Mouse (Mus musculus): ENCODE results near the gene Flvcr1. TPM values are rescaled to one million over a fixed set of nuclear protein-coding genes. Genes with fewer than 3 reads are reported as not detected.

Flvcr1 gene
- polyA plus RNA-seq, 1 experiment from 2014 or later = 11.5 TPM

DNA sequence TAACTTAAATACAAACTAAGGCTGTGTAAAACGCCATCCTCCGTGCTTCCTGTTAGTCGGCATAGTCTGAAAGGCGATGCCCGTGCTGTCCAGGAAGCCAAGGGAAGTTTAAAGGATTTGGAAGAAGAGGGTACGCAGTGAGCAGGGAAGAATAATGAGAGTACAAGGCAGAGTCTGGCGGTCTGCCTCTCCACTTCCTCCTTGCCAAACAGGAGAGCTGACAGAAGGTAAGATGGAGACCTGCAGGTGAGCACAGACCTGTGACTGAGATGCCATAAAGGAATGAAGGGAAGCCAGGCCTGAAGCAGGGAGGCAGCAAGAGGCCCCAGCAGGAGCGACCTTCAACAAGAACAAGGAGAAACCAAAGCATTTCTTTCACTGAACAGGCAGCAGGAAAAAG lies 51.8 kb downstream of the Flvcr1 start:
- Histone ChIP-seq H3K9me3 (no peaks in the 10 kb centered on the region), H3K9ac (0 out of 2 replicates have a peak overlapping the region, but pooled peaks have one; percentile 21), H3K27ac (no peak overlapping the region), H3K4me2 (no peak overlapping the region), H3K36me3 (replicated peaks) (peaks cover 61% of the 10 kb centered on the region), H3K4me1 (peaks cover 32% of the 10 kb centered on the region), H3K27me3 (no peaks in the 10 kb centered on the region), H3K4me3 (replicated peaks) (no peak overlapping the region)
- no peak for ATAC-seq (ENCODE audit: low FRiP score)
- 98% methylated on average over 8 of the region's 8 CpGs for WGBS

DNA sequence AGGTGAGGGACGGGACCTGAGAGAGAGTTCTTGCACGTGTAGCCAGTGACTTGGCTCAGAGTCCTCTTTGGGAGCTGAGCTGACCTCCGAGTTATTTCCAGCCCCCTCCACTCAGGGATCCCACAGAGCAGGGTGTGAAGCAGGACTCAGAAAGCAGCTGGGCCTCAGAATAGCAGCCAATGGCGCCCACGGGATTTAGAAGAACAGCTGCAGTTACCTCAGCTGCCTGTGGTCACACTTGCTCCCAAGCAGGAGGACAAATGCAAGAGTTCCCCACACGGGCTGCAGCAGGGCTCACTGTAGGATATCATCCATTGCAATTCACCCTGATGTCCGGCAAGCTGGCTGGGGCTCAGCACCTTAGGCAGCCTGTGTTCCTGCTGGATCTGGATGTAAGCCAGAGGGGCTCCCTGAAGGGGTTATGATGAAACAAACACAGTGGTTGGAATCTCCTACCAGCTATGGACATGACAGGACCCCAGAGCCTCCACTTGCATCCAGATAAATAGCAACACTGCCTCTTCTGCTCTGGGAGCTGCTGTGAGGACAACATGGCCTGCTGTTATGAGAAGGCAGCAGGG lies 53.3 kb downstream of the Flvcr1 start:
- H3K4me1 ChIP-seq = peaks cover 27% of the 10 kb centered on the region
- no peaks in the 10 kb centered on the region for H3K9me3 ChIP-seq
- no peak overlapping the region for H3K4me3 ChIP-seq (replicated peaks)
- H3K4me2 ChIP-seq = no peak overlapping the region
- no peak overlapping the region for H3K9ac ChIP-seq
- H3K27ac ChIP-seq = no peak overlapping the region
- ATAC-seq (ENCODE audit: low FRiP score) = no peak
- no peaks in the 10 kb centered on the region for H3K27me3 ChIP-seq
- peaks cover 69% of the 10 kb centered on the region for H3K36me3 ChIP-seq (replicated peaks)
- WGBS = 78% methylated on average over 7 of the region's 7 CpGs

DNA sequence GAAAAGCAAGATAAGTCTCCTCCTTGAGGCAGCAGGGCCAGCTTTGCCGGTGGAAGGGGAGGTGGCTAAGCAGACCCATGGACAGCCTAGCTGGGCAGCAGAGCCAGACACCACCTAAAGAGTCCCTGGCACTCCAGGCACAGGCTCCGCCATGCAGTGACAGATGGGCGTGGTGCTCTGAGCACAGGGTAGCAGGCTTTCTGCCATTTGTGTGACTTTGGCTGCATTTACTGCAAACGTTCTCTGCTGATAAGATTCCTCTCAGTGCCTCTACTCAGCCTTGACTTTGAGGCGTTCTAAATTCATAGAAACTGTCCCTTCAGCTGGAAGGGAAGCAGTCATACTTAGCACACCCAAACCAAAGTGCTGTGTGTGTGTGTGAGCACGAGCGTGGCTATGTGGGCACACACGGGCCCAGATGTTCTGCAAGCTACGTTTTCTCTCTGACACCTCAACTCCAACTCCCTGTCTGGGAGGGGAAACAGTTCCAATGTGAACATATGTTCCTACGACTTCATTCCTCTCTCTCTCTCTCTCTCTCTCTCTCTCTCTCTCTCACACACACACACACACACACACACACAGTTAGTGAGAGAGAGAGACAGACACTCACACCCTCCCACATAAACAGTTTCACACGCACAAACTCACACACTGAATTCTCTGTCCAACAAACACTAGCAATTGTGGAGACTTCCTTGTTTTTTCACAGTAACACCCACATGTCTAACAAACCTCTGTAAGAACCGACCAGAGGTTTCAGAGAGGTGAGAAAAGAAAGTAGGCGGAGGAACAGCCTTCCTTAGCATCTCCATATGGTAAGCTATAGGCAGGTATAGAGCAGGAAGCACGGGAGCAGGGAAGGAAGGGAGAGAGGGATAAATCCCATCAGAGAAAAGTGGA lies 54.0 kb downstream of the Flvcr1 start:
- H3K27ac ChIP-seq = no peak overlapping the region
- peaks cover 74% of the 10 kb centered on the region for H3K36me3 ChIP-seq (replicated peaks)
- no peak for ATAC-seq (ENCODE audit: low FRiP score)
- H3K4me2 ChIP-seq = no peak overlapping the region
- peaks cover 19% of the 10 kb centered on the region for H3K4me1 ChIP-seq
- H3K9me3 ChIP-seq = no peaks in the 10 kb centered on the region
- H3K4me3 ChIP-seq (replicated peaks) = no peak overlapping the region
- WGBS = 85% methylated on average over 14 of the region's 14 CpGs
- no peak overlapping the region for H3K9ac ChIP-seq
- no peaks in the 10 kb centered on the region for H3K27me3 ChIP-seq

DNA sequence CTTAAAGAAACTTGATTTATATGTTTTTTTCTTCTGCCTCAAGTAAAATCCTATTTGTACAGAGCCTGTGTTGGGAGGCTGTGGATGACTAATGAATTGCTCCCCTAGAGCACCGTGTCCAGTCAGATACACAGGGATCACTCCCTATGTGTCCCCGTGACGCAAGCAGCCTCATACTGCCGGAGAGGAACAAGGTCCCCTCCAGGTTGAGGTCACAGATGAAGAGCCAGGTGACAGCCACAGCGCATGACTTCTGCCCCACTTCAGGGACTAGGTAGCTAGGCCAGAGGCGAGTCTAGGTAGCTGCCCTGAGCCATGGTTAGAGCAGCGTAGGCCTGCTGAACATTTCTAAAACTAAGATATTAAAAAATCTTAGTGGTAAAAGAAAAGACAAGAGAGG lies 57.9 kb downstream of the Flvcr1 start:
- 92% methylated on average over 7 of the region's 7 CpGs for WGBS
- Histone ChIP-seq H3K4me2 (no peak overlapping the region), H3K9me3 (no peaks in the 10 kb centered on the region), H3K4me3 (replicated peaks) (no peak overlapping the region), H3K9ac (no peak overlapping the region), H3K4me1 (no peaks in the 10 kb centered on the region), H3K27ac (no peak overlapping the region), H3K27me3 (no peaks in the 10 kb centered on the region), H3K36me3 (replicated peaks) (peaks cover 85% of the 10 kb centered on the region)
- no peak for ATAC-seq (ENCODE audit: low FRiP score)

DNA sequence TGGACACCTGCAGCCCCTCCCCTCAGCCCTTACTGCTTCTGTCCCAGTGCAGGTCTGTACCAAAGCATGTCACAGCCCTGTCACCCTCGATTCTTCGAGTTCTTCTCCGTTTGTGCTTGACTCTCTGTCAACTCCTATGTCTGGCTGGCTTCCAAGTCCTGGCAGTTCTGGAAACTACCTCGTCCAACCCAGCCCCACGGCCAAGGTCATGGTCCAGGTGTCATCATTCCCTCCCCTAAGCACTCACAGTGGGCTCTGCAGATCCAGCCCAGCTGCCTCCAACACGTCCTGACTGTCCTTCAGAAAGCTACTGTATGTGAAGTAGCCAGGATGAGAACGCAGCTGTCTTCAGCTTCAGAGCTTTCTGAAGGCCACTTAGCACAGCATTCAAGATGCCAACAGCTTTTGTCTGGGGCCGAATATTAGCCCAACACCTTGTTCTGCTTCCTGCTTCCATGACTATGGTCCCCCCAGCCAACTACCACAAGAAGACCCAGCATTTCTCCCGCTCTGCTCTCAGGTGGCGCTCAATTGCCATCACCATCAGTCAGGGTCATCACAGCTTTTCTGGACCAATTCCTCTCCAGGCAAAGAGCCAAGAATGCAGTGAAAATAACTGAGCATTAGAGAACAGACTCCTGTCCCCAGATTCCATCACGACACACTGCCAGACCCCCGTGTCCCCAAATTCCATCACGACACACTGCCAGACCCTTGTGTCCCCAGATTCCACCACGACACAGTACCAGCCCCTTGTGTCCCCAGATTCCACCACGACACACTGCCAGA lies 60.8 kb downstream of the Flvcr1 start:
- WGBS = 92% methylated on average over 15 of the region's 15 CpGs
- no peak overlapping the region for H3K4me3 ChIP-seq (replicated peaks)

DNA sequence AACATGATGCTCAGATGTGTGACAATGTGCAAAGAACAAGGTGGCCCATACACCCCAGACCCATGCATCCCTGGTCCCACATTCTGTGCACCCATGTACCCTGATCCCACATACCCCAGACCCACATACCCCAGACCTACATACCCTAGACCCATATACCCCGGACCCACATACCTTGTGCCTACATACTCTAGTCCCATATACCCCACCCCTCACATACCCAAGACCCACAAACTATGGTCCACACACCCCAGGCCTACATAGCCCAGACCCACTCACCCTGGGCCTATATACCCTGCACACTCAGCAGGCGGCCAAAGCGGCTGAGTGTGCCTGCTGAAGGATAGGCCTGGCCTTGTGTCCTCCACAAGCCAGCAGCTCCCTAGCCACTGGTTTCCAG lies 63.2 kb downstream of the Flvcr1 start:
- WGBS = 90% methylated on average over 3 of the region's 3 CpGs
- Histone ChIP-seq H3K27me3 (no peaks in the 10 kb centered on the region), H3K9ac (no peak overlapping the region), H3K4me1 (no peaks in the 10 kb centered on the region), H3K9me3 (no peaks in the 10 kb centered on the region), H3K4me3 (replicated peaks) (no peak overlapping the region), H3K36me3 (replicated peaks) (peaks cover 82% of the 10 kb centered on the region), H3K4me2 (no peak overlapping the region), H3K27ac (no peak overlapping the region)
- ATAC-seq (ENCODE audit: low FRiP score) = no peak

More for the DNA sequence above, 60.8 kb downstream of the Flvcr1 start:
- Histone ChIP-seq H3K27me3 (no peaks in the 10 kb centered on the region), H3K4me2 (no peak overlapping the region), H3K9me3 (no peaks in the 10 kb centered on the region), H3K4me1 (no peaks in the 10 kb centered on the region), H3K36me3 (replicated peaks) (peaks cover 76% of the 10 kb centered on the region), H3K9ac (no peak overlapping the region), H3K27ac (no peak overlapping the region)
- no peak for ATAC-seq (ENCODE audit: low FRiP score)

DNA sequence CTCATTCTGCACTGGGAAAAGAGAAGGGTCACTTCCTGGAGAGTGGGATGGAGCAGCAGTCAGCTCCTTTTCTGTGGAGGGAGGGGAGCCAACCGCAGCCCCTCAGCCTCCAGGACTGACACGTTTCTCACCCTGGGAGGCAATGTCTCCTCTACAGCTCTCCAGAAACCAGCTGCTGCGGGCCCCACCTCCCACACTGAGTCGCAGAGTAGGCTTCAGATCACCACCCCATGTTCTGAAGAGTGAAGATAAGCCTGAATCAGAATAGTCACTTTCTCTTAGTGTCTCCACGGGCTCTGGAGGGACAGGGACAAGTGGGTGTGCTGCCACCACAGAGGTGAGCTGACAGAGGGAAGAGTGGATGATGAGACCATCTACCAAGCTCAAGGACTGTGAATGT lies 67.1 kb downstream of the Flvcr1 start:
- 89% methylated on average over 5 of the region's 5 CpGs for WGBS
- no peaks in the 10 kb centered on the region for H3K4me1 ChIP-seq
- no peak overlapping the region for H3K27ac ChIP-seq
- H3K9me3 ChIP-seq = no peaks in the 10 kb centered on the region
- no peak overlapping the region for H3K4me2 ChIP-seq
- peaks cover 87% of the 10 kb centered on the region for H3K36me3 ChIP-seq (replicated peaks)
- no peak for ATAC-seq (ENCODE audit: low FRiP score)
- no peaks in the 10 kb centered on the region for H3K27me3 ChIP-seq
- no peak overlapping the region for H3K4me3 ChIP-seq (replicated peaks)
- no peak overlapping the region for H3K9ac ChIP-seq

Other genes starting within 250 kb of the Flvcr1 start
- gene Rps6kc1, start 114.4 kb downstream of the Flvcr1 start, polyA plus RNA-seq (2016; fragmentation: Nextera tagmentation; extraction: Ambion mirVana) = 22.5 and 25.5 TPM in 2 replicates
- 63.7 and 65.3 TPM in 2 replicates for gene Angel2, start 101.0 kb downstream of the Flvcr1 start, polyA plus RNA-seq (2016; fragmentation: Nextera tagmentation; extraction: Ambion mirVana)
- 65.0 and 65.5 TPM in 2 replicates for gene Vash2, start 46.9 kb downstream of the Flvcr1 start, polyA plus RNA-seq (2016; fragmentation: Nextera tagmentation; extraction: Ambion mirVana)
- gene Spata45, start 10.5 kb upstream of the Flvcr1 start, polyA plus RNA-seq (2016; fragmentation: Nextera tagmentation; extraction: Ambion mirVana) = not detected in 2 replicates
- 11.9 and 15.3 TPM in 2 replicates for gene Tatdn3, start 36.8 kb upstream of the Flvcr1 start, polyA plus RNA-seq (2016; fragmentation: Nextera tagmentation; extraction: Ambion mirVana)
- gene Nsl1, start 36.9 kb upstream of the Flvcr1 start, polyA plus RNA-seq (2016; fragmentation: Nextera tagmentation; extraction: Ambion mirVana) = 26.4 and 28.1 TPM in 2 replicates
- 3.5 and 3.7 TPM in 2 replicates for gene Batf3, start 71.7 kb upstream of the Flvcr1 start, polyA plus RNA-seq (2016; fragmentation: Nextera tagmentation; extraction: Ambion mirVana)
- not detected in 2 replicates for gene Fam71a, start 138.7 kb upstream of the Flvcr1 start, polyA plus RNA-seq (2016; fragmentation: Nextera tagmentation; extraction: Ambion mirVana)
- gene Atf3, start 191.9 kb upstream of the Flvcr1 start, polyA plus RNA-seq (2016; fragmentation: Nextera tagmentation; extraction: Ambion mirVana) = 0.96 and 1.7 TPM in 2 replicates

Data from forebrain, embryonic 12.5 days (tissue).